8 mouse cellular contexts compared by ENCODE assay signal in the genomic region with DNA sequence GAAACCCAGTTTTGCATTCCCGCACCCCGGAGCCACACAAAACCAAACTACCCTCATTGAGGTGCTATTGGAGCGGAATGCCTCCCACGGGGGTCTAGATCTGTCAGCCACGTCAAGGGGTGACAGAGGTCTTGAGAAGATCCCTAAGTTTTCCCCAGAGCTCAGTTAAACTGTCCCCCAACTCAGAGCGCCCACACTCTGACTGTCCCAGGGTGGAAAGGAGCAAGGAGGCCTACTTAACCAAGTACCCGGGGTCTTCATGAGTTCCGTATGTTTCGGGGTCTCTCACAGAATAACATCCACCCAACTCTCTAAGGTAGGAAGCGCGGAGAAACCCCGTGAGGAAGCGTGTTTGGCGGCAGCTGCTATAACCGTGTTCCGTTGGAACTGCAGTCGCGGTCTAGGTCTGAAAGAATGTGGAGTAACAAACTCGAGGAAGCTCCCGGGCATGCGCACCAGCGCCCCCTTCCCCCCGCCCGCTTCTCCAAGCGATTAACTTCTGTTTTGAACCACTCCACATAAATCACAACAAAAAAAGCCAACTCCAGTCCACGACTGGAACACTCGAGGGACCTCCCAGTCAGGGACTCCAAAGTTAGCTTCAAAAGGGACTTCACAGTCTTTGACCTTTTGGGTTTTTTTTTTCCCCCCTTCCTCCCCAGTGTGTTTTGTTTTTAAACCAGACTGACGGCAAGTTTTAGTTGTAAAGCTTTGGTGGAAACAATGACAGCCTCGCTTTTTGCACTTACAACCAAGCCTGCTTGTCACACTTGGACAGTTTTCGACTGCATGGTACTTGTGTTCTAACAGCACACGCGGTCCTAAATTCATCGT. TPM values are rescaled to one million over a fixed set of nuclear protein-coding genes. Genes with fewer than 3 reads are reported as not detected.
DNase-seq lines count a peak whose midpoint lies in the region; ATAC-seq and TF ChIP-seq lines count a peak whose summit lies in the region.

No protein-coding gene starts in this region.

- H3K4me1 ChIP-seq in E14TG2a.4 (replicated peaks; ENCODE audit: low read depth, low read length), result peaks cover 43% of the 10 kb centered on the region
- peaks cover 18% of the 10 kb centered on the region for H3K4me1 ChIP-seq in forebrain, embryonic 14.5 days (ENCODE audit: control insufficient read depth, insufficient read depth, low read length)

- no peaks in the 10 kb centered on the region for H3K27me3 ChIP-seq in E14TG2a.4 (ENCODE audit: insufficient read depth, low read length)
- H3K27me3 ChIP-seq in forebrain, embryonic 14.5 days (replicated peaks; ENCODE audit: control insufficient read depth, insufficient read depth, low read length), result no peaks in the 10 kb centered on the region; the same call in 1 of the 2 replicates

- peak overlapping the region; percentile 96 for H3K4me2 ChIP-seq in forebrain, embryonic 14.5 days (ENCODE audit: low read length)

- H3K36me3 ChIP-seq in E14TG2a.4 (ENCODE audit: insufficient read depth, low read length), result peaks cover 49% of the 10 kb centered on the region
- no peaks in the 10 kb centered on the region for H3K36me3 ChIP-seq in forebrain, embryonic 14.5 days (ENCODE audit: control insufficient read depth, insufficient read depth, low read length)
- H3K36me3 ChIP-seq in macrophage (ENCODE audit: inconsistent target), result peaks cover 16% of the 10 kb centered on the region

- no peak for ATAC-seq in forebrain, embryonic 14.5 days

- WGBS in forebrain, embryonic 14.5 days, result 0% methylated on average over 33 of the region's 33 CpGs
- under 1% methylated on average over 32 of the region's 33 CpGs for WGBS in macrophage (ENCODE audit: missing documents)

- peak; percentile 94 for DNase-seq in adrenal gland, postnatal 25 days
- peak; percentile 83 for DNase-seq in forebrain, embryonic 14.5 days (ENCODE audit: low spot score)
- peak; percentile 91 for DNase-seq in heart, postnatal 4 days
- DNase-seq in layer of hippocampus, postnatal 10 days (ENCODE audit: low spot score in 2 of 2), result peak; percentile 59 to 69
- DNase-seq in retina, postnatal 1 day, result peak; percentile 87
- DNase-seq in urinary bladder, postnatal 36 days (ENCODE audit: low spot score in 2 of 2), result peak; percentile 88 to 93

- H3K4me3 ChIP-seq in E14TG2a.4 (replicated peaks; ENCODE audit: low read length), result peak overlapping the region; percentile 95
- H3K4me3 ChIP-seq in forebrain, embryonic 14.5 days (ENCODE audit: low read depth, low read length), result peak overlapping the region; percentile 57
- H3K4me3 ChIP-seq in macrophage (ENCODE audit: inconsistent target), result peak overlapping the region; percentile 77

- peak overlapping the region; percentile 75 for H3K9ac ChIP-seq in forebrain, embryonic 14.5 days (ENCODE audit: low read length)

- peak overlapping the region; percentile 72 for H3K27ac ChIP-seq in forebrain, embryonic 14.5 days (ENCODE audit: low read depth, low read length)
- H3K27ac ChIP-seq in macrophage, result peak overlapping the region; percentile 98

- H3K9me3 ChIP-seq in E14TG2a.4 (ENCODE audit: low read length), result no peaks in the 10 kb centered on the region
- H3K9me3 ChIP-seq in forebrain, embryonic 14.5 days (replicated peaks; ENCODE audit: control insufficient read depth, low read length), result no peaks in the 10 kb centered on the region

- no peak for TF ChIP-seq CTCF in E14TG2a.4 (conservative IDR thresholded peaks at IDR 0.05; ENCODE audit: low read length)

- H3K79me2 ChIP-seq in macrophage (ENCODE audit: inconsistent target), result peaks cover 70% of the 10 kb centered on the region

RNA-seq across cellular contexts. Expression of gene Tgif1, which starts 3.7 kb away (rescaled TPM):
- 73.0 and 74.7 TPM in 2 replicates for total RNA-seq in adrenal gland, postnatal 25 days (2021)
- polyA plus RNA-seq in forebrain, embryonic 14.5 days (2014; fragmentation: Nextera tagmentation; extraction: Ambion mirVana), result 12.9 and 13.6 TPM in 2 replicates
- 10 to 100 TPM; 13.7 to 15.5 TPM for total RNA-seq in heart, postnatal 4 days (2021)
- total RNA-seq in layer of hippocampus, postnatal 10 days (2021), result 1 to 10 TPM; 2.6 to 3.9 TPM
- total RNA-seq in macrophage (2018; cell fraction: chromatin; rRNA removed), result 1,000 to 10,000 TPM in 1 of 26 experiments, 100 to 1,000 TPM in 25; 155 to 1,067 (median 440) TPM
- total RNA-seq in macrophage (2018; cell fraction: cytosol; rRNA removed), result 100 to 1,000 TPM in 18 of 26 experiments, 10 to 100 TPM in 8; 49.4 to 328 (median 151) TPM
- 1,000 to 10,000 TPM in 4 of 26 experiments, 100 to 1,000 TPM in 22; 178 to 1,168 (median 515) TPM for total RNA-seq in macrophage (2018; cell fraction: nucleus; rRNA removed)
- polyA plus RNA-seq in macrophage (2018), result 68.9 to 96.0 TPM (median 82.3 TPM) in 3 replicates
